Mouse (Mus musculus) intestine, postnatal 0 days (tissue): Measurements from ENCODE around the gene Sidt1. TPM values are rescaled to one million over a fixed set of nuclear protein-coding genes. Genes with fewer than 3 reads are reported as not detected.

Experiments
- ATAC-seq: fragments of 200-750 bp; cut with Nextera tagmentation; 2 replicates; pipeline ENCODE4 v1.8.0; 2017; ENCODE audit warnings: mild to moderate bottlenecking, moderate TSS enrichment, moderate library complexity
- H3K27ac ChIP-seq: fragments of 300-500 bp; sonication (generic); 2 replicates; pipeline ENCODE4 v1.5.1; 2014; ENCODE audit warnings: mild to moderate bottlenecking, low read depth, low read length, moderate library complexity
- H3K27me3 ChIP-seq: fragments of 300-500 bp; sonication (generic); replicated peaks from 2 replicates; pipeline ENCODE4 v1.6.1; 2014; ENCODE audit warnings: low read length, mixed read lengths; ENCODE audit not compliant: control insufficient read depth, insufficient read depth
- H3K36me3 ChIP-seq: fragments of 300-500 bp; sonication (generic); 2 replicates; pipeline ENCODE4 v1.6.1; 2014; ENCODE audit warnings: mild to moderate bottlenecking, moderate library complexity; ENCODE audit not compliant: control insufficient read depth, insufficient read depth
- H3K4me1 ChIP-seq: fragments of 300-500 bp; sonication (generic); replicated peaks from 2 replicates; pipeline ENCODE4 v1.6.1; 2014; ENCODE audit warnings: antibody characterized with exemption, low read length, mixed read lengths; ENCODE audit not compliant: control insufficient read depth, insufficient read depth
- H3K4me2 ChIP-seq: fragments of 300-500 bp; sonication (generic); replicated peaks from 2 replicates; pipeline ENCODE4 v1.6.1; 2014; ENCODE audit warnings: low read depth, mild to moderate bottlenecking, moderate library complexity
- H3K4me3 ChIP-seq: fragments of 300-500 bp; sonication (generic); 2 replicates; pipeline ENCODE4 v1.5.1; 2014; ENCODE audit warnings: low read depth, low read length
- H3K9ac ChIP-seq: fragments of 300-500 bp; sonication (generic); 2 replicates; pipeline ENCODE4 v1.6.1; 2014; ENCODE audit warnings: mild to moderate bottlenecking, low read depth, low read length
- H3K9me3 ChIP-seq: fragments of 300-500 bp; sonication (generic); 2 replicates; pipeline ENCODE4 v1.6.1; 2016; ENCODE audit warnings: mixed run types; ENCODE audit not compliant: control insufficient read depth
- CTCF ChIP-seq: sonication (generic); IDR thresholded peaks from 2 replicates; pipeline ENCODE4 v1.5.1; 2016; ENCODE audit warnings: low read depth, mild to moderate bottlenecking, control low read depth, antibody characterized with exemption, moderate library complexity
- WGBS: fragments of 180-500 bp; shearing (Covaris S2); extraction: QIAGEN DNeasy Blood & Tissue Kit; methylation state at CpG from one replicate; pipeline ENCODE4 v1.1.7; 2014; 5-methylcytosine and 5-hydroxymethylcytosine counted together
- polyA plus RNA-seq: library from polyadenylated mRNA; unstranded; fragments of >200 nt; fragmentation: Nextera tagmentation; extraction: Ambion mirVana; gene quantifications from 2 replicates; pipeline ENCODE4 v1.2.1, GENCODE M21; 2015

Sidt1 gene
- polyA plus RNA-seq, result 1.1 and 1.2 TPM in 2 replicates

- H3K4me2 ChIP-seq, result peak within 1 kb of the TSS; percentile 100
- peak; percentile 86 for ATAC-seq
- WGBS, result 3% methylated on average over 15 of the region's 15 CpGs
- peak; percentile 29 for TF ChIP-seq CTCF
- H3K9ac ChIP-seq, result peak within 1 kb of the TSS; percentile 53
- peak within 1 kb of the TSS; percentile 60 for H3K4me3 ChIP-seq
- peak within 1 kb of the TSS; percentile 35; the same call in 1 of the 2 replicates for H3K27ac ChIP-seq
- H3K27me3 ChIP-seq, result no peaks in the 10 kb centered on the region; the same call in 1 of the 2 replicates
- 0 out of 2 replicates have a peak, but pooled peaks cover 3% of the 10 kb centered on the region for H3K4me1 ChIP-seq
- H3K9me3 ChIP-seq, result no peaks in the 10 kb centered on the region
- H3K36me3 ChIP-seq, result no peaks in the 10 kb centered on the region
These were observed at the start of gene Sidt1 for GRCm38 (mm10) chr16:44332861-44333284. Gene Sidt1 (minus strand): TSS chr16:44333196.

DNA sequence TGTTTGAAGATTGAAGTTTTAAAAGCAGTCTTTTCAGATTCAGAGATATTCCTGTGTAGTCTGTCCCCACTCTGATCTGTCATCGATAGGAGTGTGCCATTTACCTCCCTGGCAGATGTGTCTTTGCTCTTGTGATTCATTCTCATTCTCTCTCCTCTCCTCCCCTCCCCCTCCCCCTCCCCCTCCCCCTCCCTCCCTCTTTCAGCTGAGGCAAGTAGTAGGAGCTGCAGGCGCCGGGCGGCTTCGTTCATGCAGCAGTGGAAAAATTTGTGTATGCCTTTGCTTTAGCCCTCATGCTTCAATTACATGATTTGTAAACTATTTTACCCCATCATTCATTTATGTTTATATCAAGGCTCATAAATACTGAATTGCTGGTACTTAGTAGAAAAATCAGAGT, 48.6 kb upstream of the Sidt1 start:
- Histone ChIP-seq H3K9me3 (no peaks in the 10 kb centered on the region), H3K36me3 (peaks cover 16% of the 10 kb centered on the region), H3K27ac (no peak overlapping the region), H3K27me3 (no peaks in the 10 kb centered on the region), H3K9ac (no peak overlapping the region), H3K4me2 (no peak overlapping the region), H3K4me3 (no peak overlapping the region), H3K4me1 (no peaks in the 10 kb centered on the region)
- no peak for ATAC-seq
- TF ChIP-seq CTCF, result no peak
- 43% methylated on average over 5 of the region's 5 CpGs for WGBS

DNA sequence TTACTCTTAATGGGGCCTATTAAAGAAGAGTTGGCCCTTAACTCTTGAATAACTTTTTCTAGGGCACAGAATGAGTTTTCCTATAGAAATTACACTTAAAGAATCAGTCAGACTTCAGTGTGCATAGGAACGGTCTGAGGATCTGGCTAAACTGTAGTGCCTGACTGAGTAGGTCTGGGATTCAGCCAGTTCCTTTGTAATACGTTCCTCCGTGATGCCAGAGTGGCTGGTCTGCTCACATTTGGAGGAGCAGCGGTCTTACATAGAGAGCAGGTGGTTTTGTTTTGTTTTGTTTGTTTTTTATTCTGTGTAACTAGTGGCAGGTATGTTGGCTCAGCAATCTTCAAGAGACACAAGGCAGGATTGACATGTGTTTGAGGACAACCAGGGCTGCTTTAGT, 47.0 kb upstream of the Sidt1 start:
- Histone ChIP-seq H3K36me3 (peaks cover 13% of the 10 kb centered on the region), H3K4me3 (no peak overlapping the region), H3K4me1 (no peaks in the 10 kb centered on the region), H3K27me3 (no peaks in the 10 kb centered on the region), H3K9ac (no peak overlapping the region), H3K4me2 (no peak overlapping the region), H3K9me3 (no peaks in the 10 kb centered on the region), H3K27ac (no peak overlapping the region)
- WGBS, result 61% methylated on average over 4 of the region's 4 CpGs
- ATAC-seq, result no peak
- TF ChIP-seq CTCF, result no peak

- WGBS, result 88% methylated on average over 4 of the region's 4 CpGs
These were observed 42.5 kb upstream of the Sidt1 start for GRCm38 (mm10) chr16:44375459-44375858.

GRCm38 (mm10) chr16:44365522-44365921, 32.5 kb upstream of the Sidt1 start:
- Histone ChIP-seq H3K9ac (no peak overlapping the region), H3K36me3 (peaks cover 21% of the 10 kb centered on the region), H3K4me2 (no peak overlapping the region), H3K27ac (no peak overlapping the region), H3K9me3 (no peaks in the 10 kb centered on the region), H3K4me3 (no peak overlapping the region), H3K27me3 (no peaks in the 10 kb centered on the region), H3K4me1 (no peaks in the 10 kb centered on the region)
- ATAC-seq, result peak; percentile 54; the same call in 1 of the 2 replicates
- no peak for TF ChIP-seq CTCF
- 55% methylated on average over 7 of the region's 7 CpGs for WGBS

More at GRCm38 (mm10) chr16:44375459-44375858, 42.5 kb upstream of the Sidt1 start:
- Histone ChIP-seq H3K9ac (no peak overlapping the region), H3K27ac (no peak overlapping the region), H3K36me3 (peaks cover 25% of the 10 kb centered on the region), H3K4me3 (no peak overlapping the region), H3K27me3 (no peaks in the 10 kb centered on the region), H3K4me2 (no peak overlapping the region), H3K9me3 (no peaks in the 10 kb centered on the region), H3K4me1 (no peaks in the 10 kb centered on the region)
- no peak for TF ChIP-seq CTCF
- no peak for ATAC-seq

- Histone ChIP-seq H3K4me3 (no peak overlapping the region), H3K9ac (no peak overlapping the region), H3K27me3 (no peaks in the 10 kb centered on the region), H3K4me1 (no peaks in the 10 kb centered on the region), H3K27ac (no peak overlapping the region), H3K36me3 (peaks cover 19% of the 10 kb centered on the region), H3K4me2 (no peak overlapping the region), H3K9me3 (no peaks in the 10 kb centered on the region)
- TF ChIP-seq CTCF, result peak; percentile 84
- ATAC-seq, result 0 out of 2 replicates have a peak, but pooled peaks have one; percentile 16
- WGBS, result 86% methylated on average over 10 of the region's 10 CpGs
These were observed 29.2 kb upstream of the Sidt1 start for GRCm38 (mm10) chr16:44361921-44362890.
